Mouse (Mus musculus) hematopoietic stem cell, adult 5-6 weeks (primary cell): ENCODE data around the gene Csf2ra. TPM values are rescaled to one million over a fixed set of nuclear protein-coding genes. Genes with fewer than 3 reads are reported as not detected.
"Not testable (repeated sequence)": the region's sequence is repeated elsewhere in the genome, so short reads cannot be mapped to it uniquely, and the experiment has no call there.

Experiments
- ATAC-seq, 2 experiments: fragments of 125-278 bp in 1 of 2; replicated peaks in 1 of 2; 2 replicates each; pipeline ENCODE4 v1.8.0; 2016 to 2017; ENCODE audit warnings: inconsistent platforms in 2 of 2, mild to moderate bottlenecking in 2 of 2, moderate number of reproducible peaks in 2 of 2, low read depth in 1 of 2, moderate TSS enrichment in 1 of 2; ENCODE audit not compliant: low FRiP score in 2 of 2, poor library complexity in 2 of 2, severe bottlenecking in 2 of 2, insufficient read depth in 1 of 2, low TSS enrichment in 1 of 2
- total RNA-seq: library from RNA; stranded (forward); fragments of 172-1452, 232-1000 nt; gene quantifications from 2 replicates; pipeline ENCODE4 v1.2.3, GENCODE M21; 2017

The Csf2ra gene
- total RNA-seq, 1 experiment from 2014 or later: 19.8 TPM

GRCm38 (mm10) chr19:61226928-61227854 lies 1.0 kb downstream of the Csf2ra start:
- ATAC-seq: peak; percentile 65 to 85

DNA sequence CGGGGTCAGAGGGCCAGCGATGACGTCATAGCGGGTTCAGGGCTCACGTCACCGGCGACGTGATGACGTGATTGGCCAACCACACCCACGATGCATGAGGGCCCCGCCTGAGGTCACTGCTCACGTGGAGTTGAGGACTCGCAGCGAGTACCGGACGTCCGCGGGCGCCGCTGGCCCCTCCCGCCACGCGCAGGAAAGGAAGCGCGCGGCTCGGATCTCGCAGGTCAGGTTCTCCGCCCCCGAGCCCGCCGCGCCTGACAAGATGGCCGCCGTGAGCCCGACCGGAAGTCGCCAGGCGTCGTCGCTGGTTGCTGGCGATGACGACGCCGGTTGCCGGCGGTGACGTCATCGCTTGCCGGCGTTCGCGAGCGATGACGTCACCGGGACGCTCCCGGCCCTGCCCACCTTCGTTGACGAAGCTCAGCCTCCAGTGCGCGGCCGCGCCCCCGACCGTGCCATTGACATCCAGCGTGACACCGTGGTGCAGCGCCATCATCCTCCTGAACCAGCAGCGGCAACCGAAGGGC lies 1.8 kb downstream of the Csf2ra start:
- peak; percentile 8 to 25 for ATAC-seq

- peak; percentile 9 to 30 for ATAC-seq
These were observed 2.5 kb downstream of the Csf2ra start for GRCm38 (mm10) chr19:61225526-61226400.

DNA sequence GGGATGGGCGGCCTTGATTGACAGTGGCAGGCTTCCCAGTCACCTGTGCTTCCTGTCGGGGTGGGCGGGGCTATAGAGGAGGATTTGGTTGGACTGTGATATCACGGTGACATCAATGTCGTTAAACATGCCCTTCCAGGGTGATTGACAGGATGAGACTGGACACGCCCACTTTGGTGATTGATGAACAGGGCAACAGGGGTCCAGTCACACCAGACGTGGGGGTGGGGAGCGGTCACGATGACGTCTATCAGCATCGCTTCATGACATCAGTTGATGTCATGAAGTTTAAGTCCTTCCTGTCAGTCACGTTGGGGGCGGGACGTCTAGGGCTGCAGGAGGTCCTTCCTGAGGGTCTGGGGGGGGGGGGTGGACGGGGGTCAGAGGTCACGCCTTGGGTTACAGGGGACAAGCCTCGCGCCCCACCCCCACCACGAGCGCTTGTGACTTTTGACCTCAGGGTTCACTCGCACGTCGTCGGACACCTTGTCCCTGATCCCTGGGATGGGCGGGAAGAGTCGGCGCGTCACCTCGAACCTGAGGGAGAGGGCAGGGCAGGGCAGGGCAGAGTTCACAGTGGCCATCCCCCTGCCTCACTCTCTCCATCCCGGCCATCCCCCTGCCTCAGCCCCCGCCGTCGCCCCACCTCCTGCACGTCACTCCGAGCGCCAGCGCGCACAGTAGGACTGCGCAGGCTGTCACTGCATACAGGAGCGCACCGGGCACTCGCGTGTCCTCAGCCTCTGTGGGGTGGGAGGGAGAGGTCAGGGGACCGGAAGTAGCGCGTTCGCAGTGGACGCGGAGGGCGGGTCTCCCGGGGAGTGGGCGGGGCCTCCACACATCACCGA lies 3.3 kb downstream of the Csf2ra start:
- no peak for ATAC-seq

DNA sequence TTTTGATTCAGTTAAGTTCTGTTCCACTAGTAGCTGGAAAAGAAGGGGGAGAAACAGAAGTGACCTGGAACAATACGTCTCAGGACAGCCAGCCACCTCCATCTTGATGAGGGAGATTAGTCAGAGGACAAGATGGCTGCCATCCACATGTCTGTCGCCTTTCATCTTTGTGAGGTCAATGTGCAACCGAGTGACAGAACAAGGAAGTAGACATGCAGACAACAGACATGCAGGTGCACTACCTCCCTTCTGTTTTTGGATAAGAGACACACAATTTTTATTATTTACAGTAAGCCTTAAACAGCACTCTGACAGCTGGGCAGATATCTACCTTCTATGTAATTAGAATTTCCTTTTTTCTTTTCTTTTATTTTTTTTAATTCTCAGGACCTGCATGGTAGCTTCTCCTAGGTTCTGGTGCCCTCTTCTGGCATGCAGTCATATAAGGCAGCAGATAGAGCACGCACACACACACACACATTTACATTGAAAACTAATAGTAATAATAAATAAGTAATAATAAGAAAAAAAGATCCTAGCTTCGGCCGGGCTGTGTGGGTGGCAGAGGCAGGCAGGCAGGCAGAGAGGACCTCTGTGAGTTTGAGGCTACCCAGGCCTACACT lies 4.4 kb downstream of the Csf2ra start:
- no peak for ATAC-seq

DNA sequence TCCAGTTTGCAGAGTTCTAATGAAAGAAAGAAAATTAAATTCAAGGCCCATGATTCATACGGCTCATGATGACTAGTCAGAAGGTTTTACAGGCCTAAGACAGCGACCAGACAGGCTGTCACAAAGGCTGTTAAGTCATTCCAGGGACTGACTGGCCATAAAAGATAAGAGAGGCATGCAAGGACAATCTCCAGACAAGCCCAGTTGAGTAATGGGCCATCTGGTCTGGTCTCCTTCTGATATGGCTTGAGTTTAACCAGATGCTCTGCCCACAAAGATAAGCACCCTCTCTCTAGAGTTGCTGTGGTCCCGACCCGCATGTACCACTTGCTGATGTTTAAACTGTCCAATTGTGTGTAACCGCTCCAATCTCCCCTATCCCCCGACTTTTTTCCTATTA lies 20.7 kb downstream of the Csf2ra start:
- ATAC-seq: not testable (repeated sequence)

DNA sequence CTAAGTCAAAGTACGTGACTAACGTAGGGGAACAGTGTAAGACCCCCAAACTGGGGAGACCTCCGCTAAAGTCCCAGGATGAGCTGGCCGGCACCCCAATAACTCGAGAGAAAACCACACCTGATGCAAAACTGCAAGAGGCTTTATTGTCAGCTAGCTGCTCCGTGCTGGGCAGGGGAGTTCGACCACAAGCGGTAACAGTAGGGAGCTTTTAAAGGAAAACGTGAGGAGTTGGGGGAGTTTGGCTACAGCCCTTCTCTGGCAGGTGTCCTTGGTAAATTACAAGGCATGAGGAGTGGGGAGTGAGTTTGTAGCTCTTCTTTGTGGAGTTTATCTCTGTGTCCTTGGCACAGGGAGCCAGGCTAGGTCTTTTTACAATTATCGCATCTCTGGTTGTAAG lies 28.4 kb downstream of the Csf2ra start:
- ATAC-seq: no peak

- ATAC-seq: no peak
These were observed 28.9 kb downstream of the Csf2ra start for GRCm38 (mm10) chr19:61199316-61199715.

GRCm38 (mm10) chr19:61183590-61183989 lies 44.6 kb downstream of the Csf2ra start, which contains the start of gene Gm6020:
TSS of gene Gm6020 (plus strand) at chr19:61183890.
- ATAC-seq: not testable (repeated sequence)

- peak; percentile 21 to 37; a peak in 3 of 4 replicates for ATAC-seq
These were observed 52.4 kb downstream of the Csf2ra start, which contains the start of gene Gm7102 for GRCm38 (mm10) chr19:61175756-61176324. TSS of gene Gm7102 (minus strand) at chr19:61176309.

Other genes starting within 250 kb of the Csf2ra start
- gene Zfp950, start 87.6 kb downstream of the Csf2ra start, total RNA-seq: 54.3 and 57.2 TPM in 2 replicates
- gene Gm7102, start 52.1 kb downstream of the Csf2ra start, total RNA-seq: 0.31 and 0.94 TPM in 2 replicates
- not detected in 2 replicates for gene Gm6020, start 44.5 kb downstream of the Csf2ra start, total RNA-seq
- gene Gm21060, start 68.6 kb upstream of the Csf2ra start, total RNA-seq: not detected in 2 replicates